Mouse (Mus musculus): ENCODE data around the gene Gcnt3. TPM values are rescaled to one million over a fixed set of nuclear protein-coding genes. Genes with fewer than 3 reads are reported as not detected.

The Gcnt3 gene
- total and polyA plus RNA-seq, 3 experiments = not detected

DNA sequence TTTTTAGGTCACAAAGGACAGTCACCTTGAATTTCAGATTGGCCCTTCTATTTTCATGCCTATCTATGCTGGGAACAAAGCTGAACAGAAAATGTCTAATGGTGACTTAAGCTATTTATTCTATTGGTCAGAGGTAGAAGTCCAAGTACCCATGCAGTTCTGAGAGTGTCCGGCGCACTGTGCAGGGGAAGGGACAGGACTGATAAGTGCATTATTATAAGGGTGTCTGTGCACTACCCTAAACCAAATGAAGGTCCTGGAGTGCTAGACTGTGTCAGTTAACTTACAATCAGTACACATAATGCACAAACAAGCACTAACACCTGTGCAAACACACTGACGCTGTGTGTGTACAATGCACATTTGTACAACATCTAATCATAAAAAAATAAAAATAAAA, 29.6 kb upstream of the Gcnt3 start:
- Histone ChIP-seq H3K36me3 (ENCODE audit: control insufficient read depth, insufficient read depth, low read length) (peaks cover 2% of the 10 kb centered on the region; the same call in 1 of the 2 replicates), H3K9ac (ENCODE audit: low read depth, low read length) (no peak overlapping the region), H3K4me3 (no peak overlapping the region), H3K27ac (no peak overlapping the region), H3K79me2 (replicated peaks; ENCODE audit: control insufficient read depth, insufficient read depth, low read length) (no peaks in the 10 kb centered on the region), H3K4me1 (ENCODE audit: control insufficient read depth, insufficient read depth, low read length) (peaks cover 2% of the 10 kb centered on the region), H3K27me3 (ENCODE audit: control insufficient read depth, insufficient read depth, low read length) (no peaks in the 10 kb centered on the region)
- TF ChIP-seq POLR2A (IDR thresholded peaks at IDR 0.05; ENCODE audit: insufficient read depth, low read depth, low read length) = no peak
- intact Hi-C loops (cut with DNase I) = no loop called here
- DNase-seq = no peak
- WGBS = 76% methylated on average over 3 of the region's 3 CpGs

DNA sequence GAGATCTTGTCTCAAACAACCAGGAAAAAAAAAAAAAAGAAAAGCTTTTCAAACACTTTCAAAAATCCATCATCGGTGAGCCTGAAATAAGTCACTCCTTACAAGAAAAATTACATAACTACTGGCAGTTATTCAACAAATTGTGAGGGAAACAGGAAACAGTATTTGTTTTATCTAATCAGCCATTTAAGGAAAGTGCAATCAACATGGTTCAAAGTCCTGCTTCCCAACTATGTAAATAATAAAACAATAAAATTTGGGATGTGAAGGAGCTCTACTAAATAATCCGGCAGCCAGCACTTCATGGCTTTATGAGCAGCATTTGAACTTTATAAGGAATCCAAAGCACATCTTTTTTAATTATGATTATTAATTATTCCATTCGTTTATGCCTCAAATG, 24.1 kb upstream of the Gcnt3 start:
- DNase-seq = no peak
- no peak overlapping the region for H3K9ac ChIP-seq (ENCODE audit: low read depth, low read length)
- intact Hi-C loops (cut with DNase I) = no loop called here
- no peaks in the 10 kb centered on the region for H3K27me3 ChIP-seq (ENCODE audit: control insufficient read depth, insufficient read depth, low read length)
- WGBS = 52% methylated on average over 3 of the region's 3 CpGs
- no peak for TF ChIP-seq EP300 (IDR thresholded peaks at IDR 0.05; ENCODE audit: insufficient read depth, low read depth, low read length)
- no peak for TF ChIP-seq CTCF (IDR thresholded peaks at IDR 0.05)
- no peak for TF ChIP-seq POLR2A (IDR thresholded peaks at IDR 0.05; ENCODE audit: insufficient read depth, low read depth, low read length)
- H3K36me3 ChIP-seq (ENCODE audit: control insufficient read depth, insufficient read depth, low read length) = no peaks in the 10 kb centered on the region
- no peak overlapping the region for H3K27ac ChIP-seq
- H3K79me2 ChIP-seq (replicated peaks; ENCODE audit: control insufficient read depth, insufficient read depth, low read length) = no peaks in the 10 kb centered on the region
- H3K4me1 ChIP-seq (ENCODE audit: control insufficient read depth, insufficient read depth, low read length) = peaks cover 2% of the 10 kb centered on the region; the same call in 1 of the 2 replicates
- no peak overlapping the region for H3K4me3 ChIP-seq

DNA sequence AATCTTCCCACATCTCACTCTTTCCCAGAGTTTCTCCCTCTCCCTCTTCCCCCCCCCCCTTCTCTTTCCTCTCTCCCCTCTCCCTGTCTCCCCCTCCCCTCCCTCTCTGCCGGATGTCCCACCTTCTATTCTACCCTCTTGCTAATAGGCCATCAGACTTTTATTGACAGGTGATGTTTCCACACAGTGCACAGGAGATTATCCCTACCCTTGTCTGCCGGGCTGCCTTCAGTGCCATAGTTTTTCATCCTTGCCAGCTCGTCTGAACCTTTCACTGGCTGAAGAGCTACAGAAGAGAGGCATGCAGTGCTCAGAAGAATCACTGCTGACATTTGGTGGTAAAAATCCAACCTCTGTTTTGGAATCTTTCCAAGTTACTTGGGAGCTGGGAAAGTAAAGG, 15.5 kb upstream of the Gcnt3 start:
- Histone ChIP-seq H3K4me1 (ENCODE audit: control insufficient read depth, insufficient read depth, low read length) (no peaks in the 10 kb centered on the region), H3K4me3 (no peak overlapping the region), H3K9ac (ENCODE audit: low read depth, low read length) (no peak overlapping the region), H3K27me3 (ENCODE audit: control insufficient read depth, insufficient read depth, low read length) (no peaks in the 10 kb centered on the region), H3K36me3 (ENCODE audit: control insufficient read depth, insufficient read depth, low read length) (no peaks in the 10 kb centered on the region), H3K79me2 (replicated peaks; ENCODE audit: control insufficient read depth, insufficient read depth, low read length) (no peaks in the 10 kb centered on the region), H3K27ac (no peak overlapping the region)
- no peak for TF ChIP-seq EP300 (IDR thresholded peaks at IDR 0.05; ENCODE audit: insufficient read depth, low read depth, low read length)
- TF ChIP-seq POLR2A (IDR thresholded peaks at IDR 0.05; ENCODE audit: insufficient read depth, low read depth, low read length) = no peak
- no peak for TF ChIP-seq CTCF (IDR thresholded peaks at IDR 0.05)
- intact Hi-C loops (cut with DNase I) = no loop called here
- no peak for DNase-seq
- WGBS = 40% methylated on average over 3 of the region's 3 CpGs

DNA sequence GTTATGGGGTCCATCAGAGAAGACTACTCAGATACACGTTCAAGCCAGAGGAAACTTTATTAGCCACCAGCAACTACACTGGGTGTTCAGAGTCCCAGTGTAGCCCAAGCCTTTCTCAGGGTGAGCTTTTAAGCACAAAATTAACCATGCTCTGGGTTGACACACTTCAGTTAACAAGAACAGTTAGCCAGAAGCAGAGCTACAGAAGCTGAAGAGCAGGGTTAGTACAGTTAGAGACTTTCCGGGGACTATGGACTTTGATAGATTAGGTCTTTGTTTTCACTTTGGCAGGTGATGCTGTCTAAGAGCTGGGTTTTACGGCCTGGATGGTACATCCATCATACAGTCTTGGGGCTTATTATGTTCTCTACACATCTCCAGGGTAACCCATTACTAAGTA, 14.8 kb upstream of the Gcnt3 start:
- Histone ChIP-seq H3K9ac (ENCODE audit: low read depth, low read length) (no peak overlapping the region), H3K36me3 (ENCODE audit: control insufficient read depth, insufficient read depth, low read length) (no peaks in the 10 kb centered on the region), H3K27ac (no peak overlapping the region), H3K4me3 (no peak overlapping the region), H3K79me2 (replicated peaks; ENCODE audit: control insufficient read depth, insufficient read depth, low read length) (no peaks in the 10 kb centered on the region), H3K27me3 (ENCODE audit: control insufficient read depth, insufficient read depth, low read length) (no peaks in the 10 kb centered on the region), H3K4me1 (ENCODE audit: control insufficient read depth, insufficient read depth, low read length) (no peaks in the 10 kb centered on the region)
- TF ChIP-seq CTCF (IDR thresholded peaks at IDR 0.05) (no peak), EP300 (IDR thresholded peaks at IDR 0.05; ENCODE audit: insufficient read depth, low read depth, low read length) (no peak), POLR2A (IDR thresholded peaks at IDR 0.05; ENCODE audit: insufficient read depth, low read depth, low read length) (no peak)
- DNase-seq = no peak
- 85% methylated on average over 3 of the region's 3 CpGs for WGBS
- intact Hi-C loops (cut with DNase I) = no loop called here

DNA sequence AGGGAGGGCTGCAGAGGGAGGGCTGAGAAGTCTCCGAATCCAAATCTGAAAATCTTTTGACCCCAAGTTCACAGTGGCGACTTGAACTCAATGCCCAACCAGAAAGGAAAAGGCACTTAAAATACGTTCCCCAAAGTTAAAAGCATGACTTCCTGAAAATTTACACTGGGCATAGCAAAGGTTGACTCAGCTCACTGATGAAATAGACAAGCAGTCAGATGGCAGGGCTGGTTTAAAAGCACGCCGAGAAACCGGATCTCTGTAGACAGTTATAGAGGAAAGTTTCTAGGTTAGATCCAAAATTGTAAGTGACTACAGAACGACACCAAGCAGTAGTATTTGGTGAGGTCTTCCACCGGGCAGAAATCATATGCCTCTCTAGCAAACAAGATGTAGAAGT, 12.0 kb upstream of the Gcnt3 start:
- WGBS = 42% methylated on average over 8 of the region's 8 CpGs
- DNase-seq = no peak
- Histone ChIP-seq H3K4me3 (no peak overlapping the region), H3K36me3 (ENCODE audit: control insufficient read depth, insufficient read depth, low read length) (no peaks in the 10 kb centered on the region), H3K79me2 (replicated peaks; ENCODE audit: control insufficient read depth, insufficient read depth, low read length) (no peaks in the 10 kb centered on the region), H3K27ac (no peak overlapping the region), H3K4me1 (ENCODE audit: control insufficient read depth, insufficient read depth, low read length) (no peaks in the 10 kb centered on the region), H3K9ac (ENCODE audit: low read depth, low read length) (no peak overlapping the region), H3K27me3 (ENCODE audit: control insufficient read depth, insufficient read depth, low read length) (no peaks in the 10 kb centered on the region)
- no peak for TF ChIP-seq POLR2A (IDR thresholded peaks at IDR 0.05; ENCODE audit: insufficient read depth, low read depth, low read length)
- TF ChIP-seq CTCF (IDR thresholded peaks at IDR 0.05) = no peak
- TF ChIP-seq EP300 (IDR thresholded peaks at IDR 0.05; ENCODE audit: insufficient read depth, low read depth, low read length) = no peak
- intact Hi-C loops (cut with DNase I) = no loop called here

DNA sequence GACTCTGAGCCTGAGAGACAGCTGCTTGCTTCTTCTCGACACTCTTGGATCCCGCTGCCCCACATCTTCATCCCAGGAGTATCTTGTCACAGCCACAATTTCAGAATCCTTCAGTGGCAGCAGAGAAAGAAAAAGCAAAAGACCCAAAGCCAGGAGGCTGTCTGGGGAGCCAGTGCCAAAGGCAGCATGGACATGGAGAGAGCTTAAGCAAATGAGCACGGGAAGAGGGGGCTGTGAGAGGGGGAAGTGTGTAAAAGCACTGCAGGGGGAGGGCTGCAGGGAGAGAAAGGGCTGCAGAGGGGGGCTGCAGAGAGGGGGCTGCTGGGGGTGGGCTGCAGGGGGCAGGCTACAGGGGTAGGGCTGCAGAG, 11.5 kb upstream of the Gcnt3 start:
- Histone ChIP-seq H3K27me3 (ENCODE audit: control insufficient read depth, insufficient read depth, low read length) (no peaks in the 10 kb centered on the region), H3K36me3 (ENCODE audit: control insufficient read depth, insufficient read depth, low read length) (no peaks in the 10 kb centered on the region), H3K79me2 (replicated peaks; ENCODE audit: control insufficient read depth, insufficient read depth, low read length) (no peaks in the 10 kb centered on the region), H3K9ac (ENCODE audit: low read depth, low read length) (no peak overlapping the region), H3K4me3 (no peak overlapping the region), H3K27ac (no peak overlapping the region), H3K4me1 (ENCODE audit: control insufficient read depth, insufficient read depth, low read length) (no peaks in the 10 kb centered on the region)
- intact Hi-C loops (cut with DNase I) = no loop called here
- WGBS = 43% methylated on average over 3 of the region's 3 CpGs
- DNase-seq = no peak
- TF ChIP-seq POLR2A (IDR thresholded peaks at IDR 0.05; ENCODE audit: insufficient read depth, low read depth, low read length) (no peak), CTCF (IDR thresholded peaks at IDR 0.05) (no peak), EP300 (IDR thresholded peaks at IDR 0.05; ENCODE audit: insufficient read depth, low read depth, low read length) (no peak)
